Mouse (Mus musculus): ENCODE measurements around the gene Tmigd3.

The Tmigd3 gene

DNA sequence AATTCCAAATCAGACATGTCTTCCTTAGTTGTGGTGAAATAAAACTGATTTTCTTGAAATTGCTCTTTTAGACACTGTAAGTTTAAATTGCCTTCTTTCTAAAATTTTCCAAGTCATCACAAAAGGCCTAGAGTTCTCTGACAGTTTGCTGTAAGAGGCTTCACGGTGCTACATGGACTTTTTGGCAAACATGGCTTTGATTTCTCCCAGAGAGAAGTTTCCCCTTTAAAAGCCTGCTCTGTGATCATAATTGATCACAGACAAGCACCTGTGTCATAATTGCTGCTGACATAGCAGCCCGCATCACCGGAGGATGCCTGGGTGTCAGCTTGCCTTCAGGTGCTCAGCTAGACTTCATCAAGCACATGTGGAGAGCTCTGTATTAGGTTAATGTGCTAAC, at the start of gene Tmigd3, which contains the start of gene Adora3:
Gene Tmigd3 (plus strand): TSS at position 346 of the 400 bp plus-strand sequence.
Gene Adora3 (plus strand): TSS at position 301 of the 400 bp plus-strand sequence.
- DNase-seq (ENCODE audit: low spot score in 2 of 2), result no peak

DNA sequence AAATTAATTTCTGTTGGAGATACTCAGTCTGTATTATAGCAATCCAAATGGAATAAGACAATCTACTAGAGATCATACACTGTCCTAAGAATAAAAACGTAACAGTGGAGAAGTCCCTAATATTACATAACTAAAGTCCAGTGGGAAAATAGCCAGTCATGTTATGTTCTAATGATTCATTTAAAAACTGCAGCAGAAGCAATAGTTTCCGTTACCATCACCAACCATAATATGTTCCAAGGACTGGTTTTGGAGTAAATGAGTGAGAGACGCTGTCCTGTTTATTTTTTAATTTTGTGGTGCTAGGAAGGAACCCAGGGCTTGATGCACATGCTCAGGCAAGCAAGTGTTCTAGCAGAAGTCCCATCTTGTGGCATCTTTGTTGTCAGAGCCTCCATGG, 49.2 kb upstream of the Tmigd3 start:
- no peak for DNase-seq (ENCODE audit: low spot score in 2 of 2)

DNA sequence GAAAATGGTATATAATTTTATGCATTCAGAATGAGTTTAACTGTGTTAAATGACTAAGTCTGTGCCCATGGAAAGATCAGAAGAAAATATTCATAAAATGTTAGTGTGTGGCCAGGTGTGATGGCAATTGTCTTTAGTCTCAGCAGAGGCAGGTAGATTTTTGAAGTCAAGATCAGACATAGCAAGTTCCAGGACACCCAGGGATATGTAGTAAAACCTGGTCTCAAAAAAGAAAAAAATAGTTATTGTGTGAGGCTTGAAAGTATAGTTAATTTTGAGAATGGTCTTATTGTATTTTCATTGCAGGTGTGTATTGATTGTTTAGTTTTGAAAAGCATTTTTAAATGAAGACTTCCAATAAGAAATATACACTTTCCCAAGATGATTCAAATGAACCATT, 47.1 kb upstream of the Tmigd3 start:
- DNase-seq (ENCODE audit: low spot score in 2 of 2), result no peak

DNA sequence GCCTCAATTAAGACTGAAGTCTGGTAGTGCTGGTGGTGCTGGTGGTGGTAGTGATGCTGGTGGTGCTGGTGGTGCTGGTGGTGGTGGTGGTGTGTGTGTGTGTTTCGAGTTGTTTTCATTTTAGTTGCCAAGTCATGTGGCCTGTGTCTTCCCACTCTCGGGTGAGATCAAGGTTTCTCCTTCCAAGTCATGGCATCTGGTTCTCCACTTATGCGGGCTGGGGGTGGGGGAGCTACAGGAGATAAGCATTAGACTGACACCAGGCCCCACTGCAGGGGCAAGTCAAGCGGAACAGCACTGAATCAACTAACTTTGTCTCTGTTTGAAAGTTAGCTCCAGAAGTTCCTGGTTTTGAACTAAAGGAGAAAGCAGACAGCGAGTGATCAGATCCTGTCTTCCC, 46.6 kb upstream of the Tmigd3 start:
- no peak for DNase-seq (ENCODE audit: low spot score in 2 of 2)

DNA sequence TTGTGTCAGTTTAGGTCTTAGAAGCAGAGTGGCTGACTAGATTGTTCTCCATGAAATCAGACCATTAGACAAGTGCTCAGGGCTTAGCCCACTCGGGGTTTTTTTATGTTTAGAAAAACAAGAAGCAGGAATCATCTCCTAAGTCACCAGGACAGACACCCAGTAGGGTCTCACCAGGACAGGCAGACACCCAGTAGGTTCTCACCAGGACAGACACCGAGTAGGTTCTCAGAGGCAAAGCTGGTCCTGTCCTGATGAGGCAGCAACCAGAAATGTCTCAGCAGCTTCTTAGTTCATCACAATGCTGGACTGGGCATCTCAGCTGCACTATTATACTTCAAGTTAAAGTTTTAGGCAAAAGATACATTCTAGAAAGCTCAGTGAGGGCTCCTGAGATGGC, 46.0 kb upstream of the Tmigd3 start:
- no peak for DNase-seq (ENCODE audit: low spot score in 2 of 2)

DNA sequence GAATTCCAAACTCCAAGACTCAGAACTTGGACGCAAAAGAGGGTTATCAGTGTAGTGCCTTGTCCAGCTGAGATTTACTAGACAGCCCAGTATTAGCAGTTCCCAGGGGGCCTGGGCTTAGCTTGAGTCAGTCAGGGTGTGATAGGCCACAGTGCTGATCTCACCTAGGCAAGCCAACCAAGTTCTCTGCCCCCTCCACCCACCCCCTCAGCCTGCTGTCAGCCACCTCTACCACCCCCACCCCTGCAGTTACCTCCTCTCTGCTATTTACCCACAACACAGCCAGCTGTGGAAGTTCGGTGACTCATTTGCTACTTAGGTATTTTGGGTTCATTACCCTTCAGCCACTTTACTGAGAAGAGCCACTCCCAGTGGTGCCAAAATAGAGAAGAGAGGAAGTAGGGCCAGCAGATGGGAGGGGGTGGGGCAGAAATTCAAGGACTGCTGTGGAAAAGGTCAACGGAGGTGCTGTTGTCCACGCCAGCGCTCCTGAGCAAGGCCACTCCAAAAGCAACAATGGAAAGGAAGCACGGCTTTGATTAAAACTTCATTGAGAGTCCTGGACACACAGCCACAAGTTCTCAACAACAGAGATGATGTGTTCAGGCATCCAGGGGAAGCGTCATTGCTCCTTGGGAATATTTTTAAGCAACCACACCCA, 45.1 kb upstream of the Tmigd3 start:
- no peak for DNase-seq (ENCODE audit: low spot score in 2 of 2)

DNA sequence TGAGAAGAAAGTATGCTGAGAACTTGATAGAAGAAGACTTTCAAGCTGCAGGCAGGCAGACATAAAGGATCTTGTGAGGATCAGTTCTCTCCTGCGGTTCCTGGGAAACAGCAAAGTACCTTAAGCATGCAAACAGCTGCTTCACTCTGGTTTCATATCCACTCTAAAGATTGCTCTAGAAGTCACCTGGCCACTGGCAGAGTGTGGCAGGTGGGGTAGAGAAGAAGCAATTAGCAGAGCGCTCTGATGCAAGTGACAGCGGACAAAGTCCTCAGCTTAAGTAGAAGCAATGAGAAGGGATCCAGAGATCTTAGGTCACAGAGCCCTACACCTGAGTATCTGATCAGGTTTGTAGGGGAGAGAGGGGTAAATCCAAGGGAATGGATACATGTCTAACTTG, 39.1 kb upstream of the Tmigd3 start:
- no peak for DNase-seq (ENCODE audit: low spot score in 2 of 2)

DNA sequence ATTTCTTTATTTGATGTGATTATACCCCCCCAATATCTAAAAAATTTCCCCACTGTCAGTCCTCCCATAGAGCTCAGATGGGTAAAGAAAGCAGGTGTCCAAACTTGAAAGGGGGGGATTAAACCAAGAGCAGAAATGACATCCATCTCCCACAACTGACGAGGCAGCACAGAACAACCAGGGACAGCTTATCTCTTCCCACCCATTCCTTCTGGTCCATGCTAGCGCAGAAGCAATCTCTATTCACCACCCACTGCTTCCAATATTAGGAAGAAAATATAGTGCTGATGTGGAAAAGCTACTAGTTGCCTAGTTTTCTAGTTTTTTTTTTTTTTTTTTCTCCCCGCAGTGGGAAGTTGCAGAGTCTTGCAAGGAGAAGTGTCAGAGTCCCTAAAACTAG, 34.8 kb upstream of the Tmigd3 start:
- no peak for DNase-seq (ENCODE audit: low spot score in 2 of 2)

DNA sequence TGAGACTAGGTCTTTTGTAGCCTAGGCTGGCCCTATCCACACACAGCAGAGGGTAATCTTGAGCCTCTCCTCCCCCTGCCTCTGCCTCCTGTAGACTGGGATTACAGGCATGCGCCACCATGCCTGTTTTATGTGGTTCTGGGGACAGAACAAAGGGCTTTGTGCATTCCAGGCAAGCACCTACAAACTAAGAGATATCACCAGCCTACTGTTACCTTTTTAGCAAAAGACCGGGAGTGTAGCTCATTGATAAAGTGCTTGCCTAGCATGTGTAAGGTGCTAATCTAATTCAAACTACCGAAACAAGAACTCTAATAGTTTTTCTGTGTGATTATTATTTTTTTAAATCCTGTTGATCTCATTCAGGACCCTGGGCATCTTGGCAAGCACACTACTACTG, 33.8 kb upstream of the Tmigd3 start:
- no peak for DNase-seq (ENCODE audit: low spot score in 2 of 2)

DNA sequence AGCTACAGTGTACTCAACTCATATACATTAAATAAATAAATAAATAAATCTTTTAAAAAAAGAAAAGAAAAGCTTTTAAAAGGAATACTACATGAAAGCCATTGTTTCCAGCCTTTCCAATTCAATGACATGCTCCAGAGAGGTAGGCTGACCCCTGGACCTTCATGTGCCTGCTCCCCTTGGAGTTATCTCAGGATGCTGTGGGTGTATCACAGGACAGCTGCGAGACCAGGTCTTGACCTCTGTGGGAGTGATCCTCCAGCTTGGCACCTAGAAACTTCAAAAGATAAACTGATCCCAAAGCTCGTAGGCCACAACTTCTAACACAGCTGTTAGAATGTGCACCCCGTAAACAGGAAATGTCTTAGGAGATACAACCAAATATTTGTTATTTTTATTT, 32.0 kb upstream of the Tmigd3 start:
- DNase-seq (ENCODE audit: low spot score in 2 of 2), result no peak

DNA sequence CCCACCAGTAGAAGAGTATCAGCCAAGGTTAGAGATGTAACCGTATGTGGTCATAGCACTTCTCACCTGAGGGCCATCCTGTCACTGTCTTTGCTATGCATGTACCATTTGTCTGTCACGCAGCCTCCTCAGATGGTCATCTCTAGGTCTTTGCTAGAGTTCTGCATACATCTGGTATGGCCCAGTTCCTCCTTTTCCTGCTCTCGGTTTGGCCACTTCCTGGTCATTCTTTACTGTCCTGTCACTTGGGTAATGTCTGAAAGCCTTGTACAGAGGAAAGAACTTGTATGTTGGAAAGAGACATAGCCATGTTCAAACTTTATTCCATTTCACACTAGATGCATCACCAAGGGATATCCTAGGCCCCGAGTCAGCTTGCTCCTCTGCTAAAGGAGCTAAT, 30.9 kb upstream of the Tmigd3 start:
- DNase-seq (ENCODE audit: low spot score in 2 of 2), result no peak

DNA sequence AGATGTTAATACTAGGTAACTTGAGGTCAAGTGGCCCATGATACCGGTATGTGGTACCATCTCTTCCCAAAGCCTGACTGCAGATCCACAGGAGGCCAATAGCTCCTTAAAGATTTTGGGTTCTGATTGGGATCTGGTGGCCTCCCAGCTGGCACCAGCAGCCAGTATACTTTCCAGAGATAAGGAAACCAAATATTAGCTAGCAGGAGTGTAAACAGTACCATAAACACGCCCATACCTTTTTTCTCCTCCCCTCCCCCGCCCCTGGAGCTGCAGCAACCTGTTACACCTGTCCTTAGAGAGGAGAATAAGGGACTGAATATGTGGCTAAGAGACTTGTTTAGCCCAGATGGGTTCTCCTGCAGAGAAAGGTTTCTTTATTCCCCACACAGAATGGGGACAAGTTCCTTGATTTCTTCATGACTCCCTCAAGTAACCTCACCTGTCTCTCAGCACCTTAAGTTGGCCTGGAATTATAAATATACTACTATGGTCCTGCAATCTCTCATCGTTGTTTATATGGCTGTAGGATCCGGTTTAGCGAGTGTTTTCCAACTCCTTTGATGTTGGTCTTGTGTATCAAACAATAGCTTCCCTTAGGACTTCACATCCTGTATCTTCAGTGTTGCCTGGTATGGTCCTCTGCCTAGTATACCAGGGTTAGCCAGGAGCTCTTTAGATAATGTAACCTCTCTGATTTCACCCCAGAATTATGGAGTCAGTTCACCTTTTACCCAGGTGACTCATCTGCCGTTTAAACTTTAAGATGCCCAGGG, 24.2 kb upstream of the Tmigd3 start:
- DNase-seq (ENCODE audit: low spot score in 2 of 2), result no peak

DNA sequence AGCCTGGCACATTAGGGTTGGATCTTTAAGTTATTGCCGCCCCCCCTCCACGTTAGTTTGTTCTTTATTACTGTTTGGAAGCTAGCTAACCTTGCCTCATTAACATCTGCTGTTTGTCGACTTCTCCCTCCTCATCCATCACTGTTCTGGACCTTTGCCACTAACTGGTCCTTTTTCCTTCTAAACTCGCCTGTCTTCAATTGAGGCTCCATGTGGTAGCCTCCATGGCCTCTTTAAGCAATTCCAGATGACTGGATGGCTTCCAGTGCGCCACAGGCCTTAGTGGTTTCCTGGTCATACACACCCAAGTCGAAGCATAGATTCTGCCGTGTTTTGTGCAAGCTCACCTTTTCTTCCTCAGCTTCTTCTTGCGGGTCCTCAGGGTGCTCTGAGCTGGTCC, 16.9 kb upstream of the Tmigd3 start:
- DNase-seq (ENCODE audit: low spot score in 2 of 2), result no peak

DNA sequence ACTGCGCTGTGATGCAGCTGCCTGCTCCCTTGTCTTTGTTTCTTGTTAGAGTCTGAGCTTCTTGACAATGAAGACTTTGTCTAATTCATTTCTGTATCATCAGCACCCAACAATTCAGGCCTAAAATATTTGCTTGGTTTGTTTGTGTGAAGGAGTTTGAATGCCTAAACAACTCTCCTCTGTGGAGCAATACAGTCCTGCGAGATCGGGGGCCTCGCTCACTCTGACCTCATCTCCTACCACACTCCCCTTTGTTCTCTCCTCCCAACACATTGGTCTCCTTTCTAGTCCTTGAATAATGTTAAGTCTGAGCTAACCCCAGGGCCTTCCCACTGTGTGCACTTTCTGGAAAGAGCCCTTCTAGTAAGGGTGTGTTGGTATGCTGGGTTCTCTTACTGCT, 15.9 kb upstream of the Tmigd3 start:
- no peak for DNase-seq (ENCODE audit: low spot score in 2 of 2)

DNA sequence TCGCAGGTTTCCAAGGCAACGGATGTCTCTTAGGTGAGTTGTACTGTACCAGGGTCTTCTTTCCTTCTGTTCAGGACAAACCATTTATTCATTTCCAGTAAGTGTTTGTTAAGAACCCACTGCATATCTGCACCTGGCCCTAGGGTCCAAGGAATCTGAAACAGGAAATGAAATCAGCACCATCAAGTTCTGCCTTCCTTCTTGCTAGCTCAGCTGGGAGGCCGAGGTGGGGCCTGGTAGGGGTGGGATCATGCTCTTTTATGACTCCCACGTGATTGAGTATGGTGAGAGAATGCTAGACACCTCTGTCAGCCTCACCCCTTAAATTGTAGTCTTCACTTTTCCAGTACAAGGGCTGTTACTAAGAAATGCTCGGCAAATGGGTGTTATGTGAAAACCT, 13.2 kb upstream of the Tmigd3 start:
- DNase-seq (ENCODE audit: low spot score in 2 of 2), result no peak

DNA sequence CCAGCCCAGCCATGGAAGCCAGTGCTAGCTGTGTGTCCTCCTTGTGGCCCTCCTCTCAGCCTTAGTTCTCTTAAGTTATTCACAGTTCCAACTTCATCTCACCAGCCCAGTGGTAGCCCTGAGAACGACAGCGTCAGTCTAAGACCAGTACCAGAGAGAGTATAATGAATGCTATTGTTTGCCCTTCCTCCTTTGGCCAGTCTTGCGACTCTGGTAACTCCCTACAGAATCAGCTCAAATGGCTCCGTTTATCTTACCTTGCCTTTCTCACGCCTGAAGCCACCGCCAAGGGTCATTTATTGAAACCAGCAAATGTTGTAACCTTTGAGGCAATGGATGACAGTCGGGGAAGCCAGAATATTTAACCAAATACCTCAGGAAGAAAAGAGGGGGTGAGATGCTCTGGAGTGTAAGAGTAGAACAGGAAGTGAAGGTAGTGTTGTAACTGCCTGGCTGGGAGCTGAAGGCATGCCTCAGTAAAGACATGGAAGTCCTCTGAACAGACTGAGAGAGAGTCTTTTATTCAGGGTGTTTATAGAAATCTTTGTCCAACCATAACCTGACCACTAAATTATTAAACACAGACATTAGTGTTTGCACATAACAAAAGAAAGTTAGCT, 8.8 kb upstream of the Tmigd3 start:
- no peak for DNase-seq (ENCODE audit: low spot score in 2 of 2)

DNA sequence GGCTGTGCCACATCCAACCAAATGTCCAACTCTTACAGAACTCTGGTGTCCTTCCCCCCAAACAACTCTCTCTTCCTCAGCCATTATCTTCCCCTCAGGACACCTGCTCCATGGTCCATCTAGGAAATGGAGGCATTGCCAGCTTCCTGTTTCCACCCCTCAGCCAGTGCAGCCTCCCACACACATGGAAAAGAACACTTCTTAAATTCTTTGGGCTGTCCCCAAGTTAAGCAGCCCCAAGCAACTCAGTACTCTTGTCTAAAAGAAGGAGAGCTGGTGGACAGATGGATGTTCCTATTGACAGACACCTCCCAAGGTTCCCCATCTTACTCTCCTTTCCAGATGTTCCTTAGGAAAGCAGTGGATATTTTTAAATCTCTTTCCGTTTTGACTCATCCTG, 6.6 kb upstream of the Tmigd3 start:
- no peak for DNase-seq (ENCODE audit: low spot score in 2 of 2)

DNA sequence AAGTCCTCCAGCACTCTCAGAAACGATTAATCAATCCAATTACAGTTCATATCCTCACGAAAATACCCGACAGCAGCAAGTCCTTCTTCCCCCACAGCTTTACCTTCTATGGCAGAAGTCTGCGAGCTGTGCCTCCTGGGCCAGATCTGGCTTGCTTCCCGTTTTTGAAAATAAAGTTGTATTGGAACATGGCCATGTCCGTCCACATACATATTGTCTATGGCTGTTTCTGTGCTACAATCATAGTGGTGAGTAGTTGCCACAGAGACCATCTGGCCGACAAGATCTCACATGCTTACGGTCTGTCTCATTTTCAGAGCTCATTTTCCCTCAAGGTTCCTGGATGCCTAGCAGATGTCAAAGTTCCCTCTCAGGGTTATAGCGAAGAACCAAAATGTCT, 5.6 kb upstream of the Tmigd3 start:
- peak in 1 of 2 experiments; percentile 34 for DNase-seq (ENCODE audit: low spot score in 2 of 2)

DNA sequence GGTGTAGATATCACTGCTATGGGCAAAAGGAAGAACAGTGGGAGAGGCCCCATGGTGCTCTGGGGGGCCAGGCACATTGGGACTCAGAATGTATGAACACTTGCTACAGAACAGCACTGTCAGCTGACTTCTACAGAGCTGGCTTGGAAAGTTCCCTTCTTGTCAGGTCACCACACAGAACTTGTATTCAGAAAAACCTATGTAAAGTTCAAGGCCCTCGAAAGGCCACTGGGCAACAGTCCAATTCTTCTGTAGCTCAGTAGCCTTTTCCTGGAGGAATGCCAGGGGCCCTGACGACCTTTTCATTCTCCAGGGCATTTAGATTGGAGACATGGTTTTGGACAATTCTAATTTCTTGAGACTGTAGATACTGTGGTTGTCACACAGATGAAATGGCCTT, 2.6 kb upstream of the Tmigd3 start:
- no peak for DNase-seq (ENCODE audit: low spot score in 2 of 2)

DNA sequence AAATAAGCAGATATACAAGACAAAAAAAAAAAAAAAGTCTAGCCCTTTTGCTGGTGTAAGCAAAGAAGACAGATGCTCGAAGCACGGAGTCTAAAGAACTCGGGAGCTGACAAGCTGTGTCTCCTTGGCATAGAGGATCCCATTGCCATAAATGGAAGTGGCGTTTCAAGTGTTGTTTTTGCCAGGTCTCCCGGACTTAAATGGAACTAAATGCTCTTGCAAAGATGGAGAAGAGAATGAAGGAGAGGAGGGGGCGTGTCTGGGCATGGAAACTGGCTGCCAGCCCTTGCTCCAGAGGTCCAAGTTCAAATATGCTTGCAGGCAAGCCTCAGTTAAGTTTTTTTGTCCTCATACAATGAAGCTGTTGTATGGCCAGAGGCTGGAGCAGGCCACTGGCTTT, 1.3 kb downstream of the Tmigd3 start:
- DNase-seq (ENCODE audit: low spot score in 2 of 2), result no peak

DNA sequence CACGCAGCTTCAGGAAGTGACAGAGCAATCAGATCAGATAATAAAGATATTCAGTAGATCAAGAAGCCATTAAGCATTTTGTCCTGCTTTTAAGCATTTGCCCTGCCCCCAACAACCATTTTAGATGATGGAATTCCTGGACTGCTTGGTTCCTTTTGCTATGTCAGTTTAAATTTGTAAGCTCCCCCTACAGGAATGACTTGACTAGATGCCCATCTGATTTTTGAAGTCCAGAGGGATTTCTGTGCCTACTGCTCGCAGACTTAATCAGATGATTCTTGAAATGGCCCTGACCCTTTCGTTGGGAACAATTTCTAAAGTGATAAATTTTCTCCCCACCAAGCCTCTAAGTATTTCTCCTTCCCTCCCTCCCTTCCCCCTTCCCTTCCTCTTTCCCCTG, 1.9 kb downstream of the Tmigd3 start:
- DNase-seq (ENCODE audit: low spot score in 2 of 2), result no peak

DNA sequence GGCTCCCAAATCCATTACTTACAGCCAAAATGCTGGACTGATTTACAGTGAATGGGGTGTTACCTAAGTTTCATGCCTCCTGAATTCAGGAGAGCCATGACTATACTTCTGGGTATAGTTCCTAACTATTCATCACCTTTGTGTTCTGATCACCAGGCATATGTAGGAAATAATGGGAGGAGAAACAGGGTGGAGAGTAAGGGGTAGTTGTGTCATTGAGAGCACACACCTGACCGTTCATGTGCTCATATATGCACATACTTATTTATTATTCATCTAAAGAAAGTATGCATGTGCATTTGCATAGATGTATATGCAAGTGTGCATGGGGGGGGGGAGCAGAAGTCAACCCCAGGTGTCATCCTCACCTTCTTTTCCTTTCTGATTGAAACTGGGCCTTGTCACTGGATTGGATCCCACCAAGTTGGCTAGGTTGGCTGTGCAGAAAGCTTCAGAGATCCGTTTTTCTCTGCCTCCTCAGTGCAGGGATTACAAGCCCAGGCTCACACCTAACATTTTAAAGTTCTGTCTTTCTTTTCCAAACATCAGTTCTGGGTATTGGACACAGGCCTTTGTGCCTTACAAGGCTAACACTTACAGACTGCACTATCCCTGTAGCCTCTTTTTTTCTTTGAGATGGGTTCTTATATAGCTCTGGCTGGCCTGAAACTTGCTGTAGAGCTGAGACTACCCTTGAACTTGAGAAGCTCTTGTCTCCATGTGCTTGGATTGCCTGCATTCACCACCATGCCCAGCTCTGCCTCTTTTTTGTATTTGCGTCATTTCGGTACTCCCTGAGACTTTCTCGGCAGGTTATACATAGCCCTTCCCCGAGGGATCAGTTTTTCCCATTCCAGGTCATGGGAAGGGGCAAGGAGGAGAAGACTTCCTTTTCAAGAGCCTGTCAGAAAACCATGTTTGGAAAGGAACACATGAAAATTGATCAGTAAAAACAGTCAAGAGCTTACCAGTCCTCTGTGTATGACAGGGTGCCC, 3.0 kb downstream of the Tmigd3 start:
- DNase-seq (ENCODE audit: low spot score in 2 of 2), result no peak

Data from cerebellum, postnatal 4 days (tissue).